In genomic region chr12:116486404-116486730, GRCm38 (mm10) we compare ENCODE assay signal across 9 mouse cellular contexts. TPM values are rescaled to one million over a fixed set of nuclear protein-coding genes. Genes with fewer than 3 reads are reported as not detected.
DNase-seq lines count a peak whose midpoint lies in the region; ATAC-seq and TF ChIP-seq lines count a peak whose summit lies in the region.
"Had no signal": no experiment of that assay in that cellular context is flagged by ENCODE, and none has a peak within 500 bp of the region (broad histone marks: within the 10 kb centered on the region; RNA-seq: fewer than 3 reads in every experiment).

No protein-coding gene starts in this region.

- no peak for ATAC-seq in heart, embryonic 15.5 days (replicated peaks; ENCODE audit: insufficient number of reproducible peaks, insufficient read depth, low FRiP score, low read depth)
- no peak for ATAC-seq in embryonic facial prominence, embryonic 11.5 days (replicated peaks; ENCODE audit: insufficient number of reproducible peaks, low FRiP score, low TSS enrichment, low read depth)
- no peak for ATAC-seq in intestine, embryonic 15.5 days
- ATAC-seq in midbrain, postnatal 0 days (ENCODE audit: low FRiP score), result peak; percentile 35; the same call in 1 of the 2 replicates
- ATAC-seq in monocyte, adult 5-6 weeks (replicated peaks; ENCODE audit: insufficient number of reproducible peaks, low FRiP score, low TSS enrichment, poor library complexity, severe bottlenecking), result no peak

- no peak for DNase-seq in heart, postnatal 25 days (ENCODE audit: low spot score)
- DNase-seq in embryonic facial prominence, embryonic 11.5 days (ENCODE audit: low spot score), result no peak
- DNase-seq in midbrain, postnatal 0 days (ENCODE audit: low spot score), result no peak
- DNase-seq in urinary bladder, postnatal 36 days (ENCODE audit: low spot score in 2 of 2), result no peak
- DNase-seq in thymus, postnatal 0 days (ENCODE audit: low spot score), result no peak

- intact Hi-C loops in heart, postnatal 25 days (cut with DNase I), result no loop called here

- H3K4me1 ChIP-seq in heart, embryonic 15.5 days (replicated peaks), result peaks cover 13% of the 10 kb centered on the region
- H3K4me1 ChIP-seq in embryonic facial prominence, embryonic 11.5 days (ENCODE audit: control insufficient read depth, insufficient read depth, low read length), result no peaks in the 10 kb centered on the region; the same call in 1 of the 2 replicates
- H3K4me1 ChIP-seq in intestine, embryonic 15.5 days (replicated peaks), result peaks cover 4% of the 10 kb centered on the region
- H3K4me1 ChIP-seq in midbrain, postnatal 0 days (ENCODE audit: insufficient read depth, low read length), result peaks cover 13% of the 10 kb centered on the region; the same call in 1 of the 2 replicates

- H3K36me3 ChIP-seq in heart, embryonic 15.5 days, result no peaks in the 10 kb centered on the region
- no peaks in the 10 kb centered on the region for H3K36me3 ChIP-seq in embryonic facial prominence, embryonic 11.5 days (replicated peaks; ENCODE audit: control insufficient read depth, insufficient read depth, low read depth, low read length)
- no peaks in the 10 kb centered on the region for H3K36me3 ChIP-seq in intestine, embryonic 15.5 days
- no peaks in the 10 kb centered on the region for H3K36me3 ChIP-seq in midbrain, postnatal 0 days (ENCODE audit: insufficient read depth, low read length)

- H3K4me2 ChIP-seq in heart, embryonic 15.5 days, result peak overlapping the region; percentile 97
- peak overlapping the region; percentile 99 for H3K4me2 ChIP-seq in embryonic facial prominence, embryonic 11.5 days (ENCODE audit: low read depth, low read length)
- peak overlapping the region; percentile 99 for H3K4me2 ChIP-seq in intestine, embryonic 15.5 days (replicated peaks)
- peak overlapping the region; percentile 77 for H3K4me2 ChIP-seq in midbrain, postnatal 0 days (ENCODE audit: low read depth, low read length, poor library complexity, severe bottlenecking)

- no peaks in the 10 kb centered on the region for H3K9me3 ChIP-seq in heart, embryonic 15.5 days (replicated peaks)
- H3K9me3 ChIP-seq in embryonic facial prominence, embryonic 11.5 days (replicated peaks; ENCODE audit: control insufficient read depth, low read length), result no peaks in the 10 kb centered on the region
- H3K9me3 ChIP-seq in intestine, embryonic 15.5 days, result no peaks in the 10 kb centered on the region
- H3K9me3 ChIP-seq in midbrain, postnatal 0 days (ENCODE audit: low read length), result no peaks in the 10 kb centered on the region

- no peak overlapping the region for H3K9ac ChIP-seq in heart, embryonic 15.5 days
- peak overlapping the region; percentile 14; the same call in 1 of the 2 replicates for H3K9ac ChIP-seq in embryonic facial prominence, embryonic 11.5 days (replicated peaks; ENCODE audit: low read length)
- peak overlapping the region; percentile 20; the same call in 1 of the 2 replicates for H3K9ac ChIP-seq in intestine, embryonic 15.5 days
- peak overlapping the region; percentile 87 for H3K9ac ChIP-seq in midbrain, postnatal 0 days (replicated peaks; ENCODE audit: low read length, poor library complexity, severe bottlenecking)

- H3K27ac ChIP-seq in heart, embryonic 15.5 days, result no peak overlapping the region
- H3K27ac ChIP-seq in embryonic facial prominence, embryonic 11.5 days (replicated peaks; ENCODE audit: low read depth, low read length), result no peak overlapping the region
- H3K27ac ChIP-seq in intestine, embryonic 15.5 days, result no peak overlapping the region
- peak overlapping the region; percentile 88 for H3K27ac ChIP-seq in midbrain, postnatal 0 days (ENCODE audit: low read depth, low read length)

- peaks cover 34% of the 10 kb centered on the region for H3K27me3 ChIP-seq in heart, embryonic 15.5 days
- H3K27me3 ChIP-seq in embryonic facial prominence, embryonic 11.5 days (ENCODE audit: control insufficient read depth, insufficient read depth, low read length), result peaks cover 8% of the 10 kb centered on the region; the same call in 1 of the 2 replicates
- H3K27me3 ChIP-seq in intestine, embryonic 15.5 days (replicated peaks), result 0 out of 2 replicates have a peak, but pooled peaks cover 12% of the 10 kb centered on the region
- no peaks in the 10 kb centered on the region for H3K27me3 ChIP-seq in midbrain, postnatal 0 days (ENCODE audit: insufficient read depth, low read length)

- 5% methylated on average over 10 of the region's 10 CpGs for WGBS in heart, embryonic 15.5 days
- 7% methylated on average over 10 of the region's 10 CpGs for WGBS in embryonic facial prominence, embryonic 11.5 days
- 6% methylated on average over 10 of the region's 10 CpGs for WGBS in intestine, embryonic 15.5 days
- under 1% methylated on average over 10 of the region's 10 CpGs for WGBS in midbrain, postnatal 0 days

- peak overlapping the region; percentile 55 for H3K4me3 ChIP-seq in heart, embryonic 15.5 days
- peak overlapping the region; percentile 50 for H3K4me3 ChIP-seq in embryonic facial prominence, embryonic 11.5 days (ENCODE audit: low read depth, low read length)
- H3K4me3 ChIP-seq in intestine, embryonic 15.5 days (replicated peaks), result peak overlapping the region; percentile 57
- H3K4me3 ChIP-seq in midbrain, postnatal 0 days (ENCODE audit: low read depth, low read length), result peak overlapping the region; percentile 67

- no peak for TF ChIP-seq CTCF in midbrain, postnatal 0 days (IDR thresholded peaks at IDR 0.05)

RNA-seq across cellular contexts. Expression of gene Ptprn2, which starts 0.8 kb away (rescaled TPM):
- 0.13 and 0.24 TPM in 2 replicates for polyA plus RNA-seq in heart, embryonic 15.5 days (2015; fragmentation: Nextera tagmentation; extraction: Ambion mirVana)
- total RNA-seq in heart, postnatal 25 days (2021), result not detected
- polyA plus RNA-seq in embryonic facial prominence, embryonic 11.5 days (2014; fragmentation: Nextera tagmentation; extraction: Ambion mirVana), result 0.79 and 0.99 TPM in 2 replicates
- polyA plus RNA-seq in intestine, embryonic 15.5 days (2015; fragmentation: Nextera tagmentation; extraction: Ambion mirVana), result 1.9 and 3.6 TPM in 2 replicates
- total RNA-seq in midbrain, postnatal 0 days (2014; rRNA removed), result 110 and 120 TPM in 2 replicates
- 17.1 and 22.2 TPM in 2 replicates for polyA plus RNA-seq in midbrain, postnatal 0 days (2015; fragmentation: Nextera tagmentation; extraction: Ambion mirVana)
- total RNA-seq in monocyte, adult 5-6 weeks (2017), result not detected in 3 replicates
- polyA plus RNA-seq in thymus, postnatal 0 days (2015; fragmentation: Nextera tagmentation; extraction: Ambion mirVana), result 0.14 and 0.17 TPM in 2 replicates
- total RNA-seq: hematopoietic stem cell, adult 5-6 weeks had no signal
